Mouse (Mus musculus): ENCODE results near the gene Vgll4. TPM values are rescaled to one million over a fixed set of nuclear protein-coding genes. Genes with fewer than 3 reads are reported as not detected.
A peak's percentile ranks its signal among the peaks of the same experiment; 100 is the strongest.
"Not testable (repeated sequence)": the region's sequence is repeated elsewhere in the genome, so short reads cannot be mapped to it uniquely, and the experiment has no call there.

The Vgll4 gene
- polyA plus RNA-seq, 1 experiment from 2014 or later = 129 TPM

DNA sequence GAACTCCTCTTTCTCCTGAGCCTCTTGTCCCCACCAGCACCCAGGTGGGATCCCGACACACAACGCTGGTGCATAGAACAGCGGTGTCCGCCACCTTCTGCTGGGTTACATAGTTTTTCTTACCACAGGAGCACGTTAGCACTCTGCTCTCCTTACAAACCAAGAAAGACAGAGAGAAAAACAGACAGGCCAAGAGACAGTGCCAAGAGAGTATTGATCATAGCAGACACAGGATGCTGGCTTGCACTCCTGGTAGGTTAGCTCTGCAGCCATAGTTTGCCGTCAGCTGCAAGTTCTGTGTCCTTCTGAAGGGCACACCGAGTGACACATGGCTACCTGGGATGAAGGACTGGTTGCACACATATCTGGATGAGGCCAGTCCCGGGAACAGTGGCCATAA, 39.1 kb downstream of the Vgll4 start:
- H3K9me3 ChIP-seq (replicated peaks) = peaks cover 3% of the 10 kb centered on the region; the same call in 1 of the 2 replicates
- no peaks in the 10 kb centered on the region; the same call in 1 of the 2 replicates for H3K27me3 ChIP-seq (ENCODE audit: low read depth, poor library complexity, severe bottlenecking)
- peaks cover 36% of the 10 kb centered on the region for H3K4me1 ChIP-seq
- H3K4me3 ChIP-seq = no peak overlapping the region
- no peak for DNase-seq (ENCODE audit: low spot score)
- H3K27ac ChIP-seq = peak overlapping the region; percentile 12; the same call in 1 of the 2 replicates
- 85% methylated on average over 8 of the region's 8 CpGs for WGBS
- H3K36me3 ChIP-seq = no peaks in the 10 kb centered on the region

- DNase-seq (ENCODE audit: low spot score) = peak; percentile 41
- Histone ChIP-seq H3K27ac (peak overlapping the region; percentile 44; the same call in 1 of the 2 replicates), H3K4me1 (peaks cover 37% of the 10 kb centered on the region), H3K9me3 (replicated peaks) (peaks cover 3% of the 10 kb centered on the region; the same call in 1 of the 2 replicates), H3K27me3 (ENCODE audit: low read depth, poor library complexity, severe bottlenecking) (no peaks in the 10 kb centered on the region; the same call in 1 of the 2 replicates), H3K36me3 (no peaks in the 10 kb centered on the region), H3K4me3 (peak overlapping the region; percentile 23)
- 31% methylated on average over 11 of the region's 11 CpGs for WGBS
These were observed 39.7 kb downstream of the Vgll4 start for GRCm38 (mm10) chr6:114930038-114930591.

GRCm38 (mm10) chr6:114929346-114929745, 40.4 kb downstream of the Vgll4 start:
- peaks cover 3% of the 10 kb centered on the region; the same call in 1 of the 2 replicates for H3K9me3 ChIP-seq (replicated peaks)
- peak; percentile 42 for DNase-seq (ENCODE audit: low spot score)
- H3K27ac ChIP-seq = no peak overlapping the region
- H3K27me3 ChIP-seq (ENCODE audit: low read depth, poor library complexity, severe bottlenecking) = no peaks in the 10 kb centered on the region; the same call in 1 of the 2 replicates
- H3K36me3 ChIP-seq = no peaks in the 10 kb centered on the region
- no peak overlapping the region; the same call in 1 of the 2 replicates for H3K4me3 ChIP-seq
- peaks cover 37% of the 10 kb centered on the region for H3K4me1 ChIP-seq

GRCm38 (mm10) chr6:114928462-114928861, 41.3 kb downstream of the Vgll4 start:
- peaks cover 3% of the 10 kb centered on the region; the same call in 1 of the 2 replicates for H3K9me3 ChIP-seq (replicated peaks)
- H3K27ac ChIP-seq = no peak overlapping the region
- H3K4me3 ChIP-seq = no peak overlapping the region
- DNase-seq (ENCODE audit: low spot score) = peak; percentile 84
- H3K36me3 ChIP-seq = no peaks in the 10 kb centered on the region
- peaks cover 37% of the 10 kb centered on the region for H3K4me1 ChIP-seq
- no peaks in the 10 kb centered on the region; the same call in 1 of the 2 replicates for H3K27me3 ChIP-seq (ENCODE audit: low read depth, poor library complexity, severe bottlenecking)
- 8% methylated on average over 4 of the region's 4 CpGs for WGBS

GRCm38 (mm10) chr6:114927400-114927799, 42.4 kb downstream of the Vgll4 start:
- no peak for DNase-seq (ENCODE audit: low spot score)
- 89% methylated on average over 5 of the region's 5 CpGs for WGBS
- Histone ChIP-seq H3K27ac (no peak overlapping the region), H3K9me3 (replicated peaks) (peaks cover 3% of the 10 kb centered on the region; the same call in 1 of the 2 replicates), H3K4me3 (no peak overlapping the region), H3K4me1 (peaks cover 37% of the 10 kb centered on the region), H3K27me3 (ENCODE audit: low read depth, poor library complexity, severe bottlenecking) (no peaks in the 10 kb centered on the region; the same call in 1 of the 2 replicates), H3K36me3 (no peaks in the 10 kb centered on the region)

GRCm38 (mm10) chr6:114926369-114927157, 43.2 kb downstream of the Vgll4 start:
- no peaks in the 10 kb centered on the region; the same call in 1 of the 2 replicates for H3K27me3 ChIP-seq (ENCODE audit: low read depth, poor library complexity, severe bottlenecking)
- no peak overlapping the region for H3K27ac ChIP-seq
- 43% methylated on average over 6 of the region's 6 CpGs for WGBS
- peaks cover 3% of the 10 kb centered on the region; the same call in 1 of the 2 replicates for H3K9me3 ChIP-seq (replicated peaks)
- H3K4me3 ChIP-seq = no peak overlapping the region
- peak; percentile 47 for DNase-seq (ENCODE audit: low spot score)
- peaks cover 31% of the 10 kb centered on the region for H3K4me1 ChIP-seq
- no peaks in the 10 kb centered on the region for H3K36me3 ChIP-seq

GRCm38 (mm10) chr6:114925196-114925595, 44.6 kb downstream of the Vgll4 start:
- Histone ChIP-seq H3K9me3 (replicated peaks) (peaks cover 3% of the 10 kb centered on the region; the same call in 1 of the 2 replicates), H3K27me3 (ENCODE audit: low read depth, poor library complexity, severe bottlenecking) (no peaks in the 10 kb centered on the region), H3K4me1 (peaks cover 18% of the 10 kb centered on the region), H3K27ac (no peak overlapping the region), H3K4me3 (no peak overlapping the region), H3K36me3 (no peaks in the 10 kb centered on the region)
- no peak for DNase-seq (ENCODE audit: low spot score)
- WGBS = 90% methylated on average over 4 of the region's 4 CpGs

DNA sequence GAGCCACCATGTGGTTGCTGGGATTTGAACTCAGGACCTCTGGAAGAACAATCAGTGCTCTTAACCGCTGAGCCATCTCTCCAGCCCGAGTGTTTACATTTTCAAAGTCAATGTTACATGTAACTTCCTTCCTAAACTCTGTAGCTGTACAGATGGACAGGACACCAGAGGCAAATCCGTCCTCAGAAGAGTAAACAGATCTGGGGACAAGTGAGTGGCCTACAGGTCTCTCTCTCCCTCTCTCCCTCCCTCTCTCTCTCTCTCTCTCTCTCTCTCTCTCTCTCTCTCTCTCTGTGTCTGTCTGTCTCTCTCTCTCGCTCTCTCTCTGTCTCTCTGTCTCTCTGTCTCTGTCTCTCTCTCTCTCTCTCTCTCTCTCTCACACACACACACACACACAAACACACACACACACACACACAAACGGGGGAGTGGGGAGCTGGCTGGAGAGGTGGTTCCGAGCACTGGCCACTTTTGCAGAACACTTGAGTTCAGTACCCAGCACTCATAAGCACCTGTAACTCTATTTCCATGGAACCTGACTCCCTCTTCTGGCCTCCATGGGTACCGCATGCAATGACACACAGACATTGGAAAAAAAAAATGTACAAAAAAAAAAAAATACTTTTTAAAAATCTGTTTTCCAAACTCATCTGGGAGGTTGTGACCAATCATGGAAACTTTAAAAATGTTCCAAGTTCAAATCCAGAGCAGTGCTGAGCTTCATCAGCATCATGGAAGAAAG, 47.3 kb downstream of the Vgll4 start:
- peaks cover 29% of the 10 kb centered on the region for H3K4me1 ChIP-seq
- not testable (repeated sequence) for H3K27ac ChIP-seq; H3K4me3 ChIP-seq; H3K27me3 ChIP-seq (ENCODE audit: low read depth, poor library complexity, severe bottlenecking); H3K36me3 ChIP-seq; DNase-seq (ENCODE audit: low spot score); H3K9me3 ChIP-seq (replicated peaks)
- 74% methylated on average over 7 of the region's 7 CpGs for WGBS

- peak; percentile 87 for DNase-seq (ENCODE audit: low spot score)
These were observed 48.0 kb downstream of the Vgll4 start for GRCm38 (mm10) chr6:114921632-114922354.

GRCm38 (mm10) chr6:114920523-114921445, 49.0 kb downstream of the Vgll4 start:
- H3K27me3 ChIP-seq (ENCODE audit: low read depth, poor library complexity, severe bottlenecking) = no peaks in the 10 kb centered on the region
- H3K4me1 ChIP-seq = peaks cover 43% of the 10 kb centered on the region
- no peaks in the 10 kb centered on the region for H3K9me3 ChIP-seq (replicated peaks)
- peak; percentile 80 for DNase-seq (ENCODE audit: low spot score)
- WGBS = 9% methylated on average over 17 of the region's 17 CpGs
- peaks cover 9% of the 10 kb centered on the region for H3K36me3 ChIP-seq
- peak overlapping the region; percentile 73 for H3K4me3 ChIP-seq
- H3K27ac ChIP-seq = peak overlapping the region; percentile 96

More at GRCm38 (mm10) chr6:114921632-114922354, 48.0 kb downstream of the Vgll4 start:
- WGBS = 10% methylated on average over 15 of the region's 15 CpGs
- Histone ChIP-seq H3K27ac (peak overlapping the region; percentile 96), H3K27me3 (ENCODE audit: low read depth, poor library complexity, severe bottlenecking) (no peaks in the 10 kb centered on the region), H3K4me3 (peak overlapping the region; percentile 73), H3K4me1 (peaks cover 37% of the 10 kb centered on the region), H3K9me3 (replicated peaks) (no peaks in the 10 kb centered on the region), H3K36me3 (peaks cover 9% of the 10 kb centered on the region)

DNA sequence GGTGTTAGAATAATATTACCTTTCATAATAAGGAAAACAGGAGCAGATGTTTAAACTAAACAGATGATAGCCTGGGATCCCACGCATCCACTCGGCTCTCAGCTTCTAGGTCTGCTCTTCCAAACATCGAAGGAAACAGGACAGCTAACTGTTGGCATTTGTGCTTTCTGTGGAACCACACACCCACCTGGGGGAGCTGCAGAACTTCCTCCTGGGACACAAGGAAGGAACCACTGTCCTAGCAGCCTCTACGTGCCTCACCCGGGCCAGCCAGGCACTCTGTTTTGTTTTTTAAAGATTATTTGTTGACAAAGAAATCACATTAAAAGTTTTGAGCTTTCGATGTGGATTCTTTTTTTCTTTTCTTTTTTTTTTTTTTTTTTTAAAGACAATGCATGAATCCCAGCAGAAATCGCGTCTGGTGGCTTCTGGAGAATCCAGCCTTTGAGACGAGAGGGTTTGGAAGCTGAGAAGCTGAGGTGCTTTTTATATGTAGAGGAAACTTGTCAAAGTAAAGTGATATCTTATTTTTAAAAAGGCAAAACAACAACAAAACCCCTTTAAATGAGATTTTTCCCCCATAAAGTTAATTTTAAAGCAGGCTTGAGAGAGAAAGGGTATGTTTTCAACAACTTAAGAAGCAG, 50.0 kb downstream of the Vgll4 start:
- Histone ChIP-seq H3K36me3 (peaks cover 9% of the 10 kb centered on the region), H3K9me3 (replicated peaks) (no peaks in the 10 kb centered on the region), H3K4me1 (peaks cover 50% of the 10 kb centered on the region), H3K27ac (peak overlapping the region; percentile 96), H3K27me3 (ENCODE audit: low read depth, poor library complexity, severe bottlenecking) (no peaks in the 10 kb centered on the region), H3K4me3 (peak overlapping the region; percentile 73)
- DNase-seq (ENCODE audit: low spot score) = peak; percentile 41
- 29% methylated on average over 9 of the region's 9 CpGs for WGBS

All from limb, embryonic 10.5 days (tissue).